Mouse (Mus musculus): ENCODE data around the gene Plpp4.

Plpp4 gene

DNA sequence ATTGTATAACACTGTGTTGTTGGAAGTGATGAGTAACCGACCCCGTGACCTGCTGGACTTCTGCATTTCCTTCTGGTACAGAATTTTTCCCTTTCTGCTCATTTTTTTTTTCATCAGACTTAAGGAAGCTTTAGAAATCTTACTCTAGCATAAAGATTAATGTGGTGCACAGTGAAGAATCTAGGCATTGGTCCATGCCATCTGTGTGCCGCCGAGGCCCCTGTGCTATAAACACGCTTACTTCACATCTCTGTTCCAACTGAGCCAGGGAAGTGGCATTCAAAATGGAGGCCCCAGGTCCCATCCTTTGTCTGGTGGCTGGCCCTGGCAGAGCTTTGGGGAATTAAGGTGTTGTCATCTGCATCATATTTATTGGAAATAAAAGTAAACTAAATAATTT lies 44.8 kb downstream of the Plpp4 start:
- no peak for DNase-seq (ENCODE audit: low read depth, low spot score)

DNA sequence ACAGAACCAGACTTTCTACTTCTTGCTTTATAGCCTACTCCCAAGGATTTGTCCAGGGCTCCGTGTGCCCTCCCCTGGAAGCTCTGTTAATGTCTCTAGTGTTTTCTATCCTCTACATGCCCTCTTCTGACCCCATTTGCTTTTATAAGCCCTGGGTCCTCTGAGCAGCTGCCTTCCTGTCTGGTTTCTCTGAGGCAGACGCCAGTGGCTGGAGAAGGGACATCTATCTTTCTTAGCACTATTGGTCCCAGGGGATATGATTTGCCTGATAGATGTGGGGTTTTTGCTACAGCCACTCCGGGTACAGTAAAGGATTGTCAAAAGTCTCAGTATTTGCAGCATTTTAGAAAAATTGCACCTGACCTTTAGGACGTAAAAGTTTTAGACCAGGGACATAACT lies 46.5 kb downstream of the Plpp4 start:
- DNase-seq (ENCODE audit: low read depth, low spot score), result no peak

DNA sequence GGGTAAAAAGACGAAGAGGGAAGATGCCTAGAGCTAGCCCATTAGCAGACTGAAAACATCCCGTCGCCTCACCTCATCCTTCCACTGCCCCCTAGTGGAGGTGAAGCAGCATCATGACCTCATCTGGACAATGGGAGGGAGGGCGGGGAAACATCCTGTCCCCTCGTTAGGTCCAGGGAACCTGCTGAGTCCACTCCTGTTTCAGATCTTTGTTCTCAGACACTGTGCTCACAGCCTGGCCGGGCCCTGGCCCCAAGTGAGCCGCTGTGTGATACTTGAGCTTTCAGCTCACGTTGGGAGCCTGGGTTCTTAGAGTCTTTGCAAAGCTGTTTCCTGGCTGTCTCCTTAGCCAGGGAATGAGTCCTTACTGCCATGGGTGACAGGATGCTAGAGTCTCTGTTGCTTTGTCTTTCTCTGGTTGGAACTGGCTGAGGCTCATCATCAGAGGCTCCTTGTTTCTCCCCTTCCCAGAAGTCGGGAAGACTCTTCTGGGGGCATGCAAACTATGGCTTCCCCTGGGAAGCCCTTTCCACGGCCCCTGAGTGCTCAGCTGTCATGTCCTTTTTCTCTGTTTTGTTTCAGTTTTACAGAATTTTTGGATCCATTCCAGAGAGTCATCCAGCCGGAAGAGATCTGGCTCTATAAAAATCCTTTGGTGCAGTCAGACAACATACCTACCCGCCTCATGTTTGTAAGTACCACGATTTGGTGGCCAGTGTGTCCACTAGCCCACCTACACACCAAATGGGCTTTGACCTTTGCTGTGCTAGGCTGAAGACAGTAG lies 50.4 kb downstream of the Plpp4 start:
- no peak for DNase-seq (ENCODE audit: low read depth, low spot score)

DNA sequence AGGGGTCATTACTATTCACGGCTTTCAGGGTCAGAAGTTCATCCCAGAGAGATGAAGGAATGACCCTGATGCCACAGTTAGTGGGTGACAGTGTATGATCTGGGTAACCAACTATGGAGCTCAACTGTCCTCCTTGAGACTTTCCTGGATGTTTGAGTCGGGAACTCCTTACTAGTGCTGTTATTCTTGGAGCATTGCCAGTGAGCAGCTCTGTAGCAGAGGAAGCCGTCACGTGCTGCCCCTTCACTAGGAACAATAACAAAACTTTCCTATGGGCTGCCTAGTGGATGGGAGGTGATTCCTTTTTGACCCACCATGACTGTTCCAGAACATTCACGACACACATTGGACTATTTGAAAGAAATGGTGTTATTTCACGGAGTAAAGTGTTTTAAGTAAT lies 51.8 kb downstream of the Plpp4 start:
- no peak for DNase-seq (ENCODE audit: low read depth, low spot score)

DNA sequence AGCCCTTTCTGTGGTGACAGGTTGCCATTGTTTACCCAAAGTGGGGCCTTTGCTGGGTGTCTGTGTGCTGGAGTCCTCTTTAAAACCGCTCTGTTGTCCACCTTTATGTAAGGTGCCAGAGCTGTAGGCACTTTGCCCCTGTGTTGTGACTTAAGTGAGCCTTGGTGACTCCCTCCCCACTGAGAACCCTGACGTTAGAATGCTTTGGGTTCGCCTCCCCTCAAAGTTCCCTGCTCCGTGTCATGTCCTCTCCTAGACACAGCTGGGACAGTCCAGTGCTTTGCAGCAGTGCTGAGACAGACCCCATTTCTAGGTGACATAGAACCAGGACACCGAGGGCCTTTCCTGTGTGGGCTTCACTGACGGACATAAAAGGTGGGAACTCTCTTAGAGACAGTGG lies 55.7 kb downstream of the Plpp4 start:
- no peak for DNase-seq (ENCODE audit: low read depth, low spot score)

DNA sequence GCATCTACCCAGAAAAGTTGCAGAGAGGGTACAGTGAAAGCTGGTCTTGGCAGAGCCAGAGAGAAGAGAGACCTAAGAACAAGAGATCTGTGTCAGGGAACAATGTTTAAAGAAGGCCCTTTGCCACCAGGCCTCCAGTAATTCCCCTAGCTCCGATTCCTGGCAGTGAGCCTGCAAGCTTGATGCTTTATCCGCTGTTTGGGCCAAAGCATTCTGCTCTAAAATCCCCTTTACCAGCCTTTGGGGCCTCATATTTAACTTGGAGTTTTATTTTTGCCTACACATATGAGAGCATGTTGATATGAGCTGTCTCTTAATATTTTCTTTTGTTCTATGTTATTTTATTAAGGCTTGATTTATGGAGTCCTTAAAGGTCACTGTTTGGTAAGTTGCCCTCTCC lies 57.1 kb downstream of the Plpp4 start:
- no peak for DNase-seq (ENCODE audit: low read depth, low spot score)

DNA sequence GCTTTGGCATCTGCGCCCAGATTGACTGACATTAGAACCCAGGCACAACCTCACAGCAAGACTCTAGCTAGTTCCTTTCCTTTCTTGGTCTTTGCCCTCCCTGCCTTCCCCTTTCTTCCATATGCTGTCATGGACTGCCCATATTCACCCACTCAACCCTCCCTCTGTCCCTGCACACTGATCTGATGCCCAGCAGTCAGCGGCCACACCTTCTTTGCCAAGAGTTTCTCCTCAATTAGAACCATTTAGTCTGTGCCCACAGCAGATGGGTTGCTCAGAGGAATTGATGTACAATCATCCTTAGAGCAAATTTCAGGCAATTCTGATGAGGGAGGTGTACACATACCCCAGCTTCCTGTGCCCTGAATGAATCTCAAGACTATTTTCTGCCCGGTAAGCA lies 83.3 kb downstream of the Plpp4 start:
- DNase-seq (ENCODE audit: low read depth, low spot score), result no peak

DNA sequence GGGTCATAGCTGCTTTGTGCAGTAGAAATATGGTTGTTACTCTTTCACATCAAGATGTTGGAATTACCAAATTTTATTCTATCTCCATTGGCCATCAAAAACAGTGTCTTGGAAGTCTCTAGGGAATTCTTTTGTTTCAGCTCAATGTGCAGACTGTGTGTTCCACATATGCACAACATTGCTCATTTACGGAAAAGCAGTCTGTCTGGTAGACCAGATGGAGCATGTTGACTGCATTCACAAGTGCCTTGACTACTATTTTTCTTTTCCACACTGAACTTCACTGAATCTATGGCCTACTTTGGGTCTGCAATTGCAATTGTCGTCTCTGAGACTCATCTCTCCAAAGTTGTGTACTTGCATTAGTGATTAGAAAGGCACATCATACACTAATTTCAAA lies 98.7 kb downstream of the Plpp4 start:
- DNase-seq (ENCODE audit: low read depth, low spot score), result no peak

DNA sequence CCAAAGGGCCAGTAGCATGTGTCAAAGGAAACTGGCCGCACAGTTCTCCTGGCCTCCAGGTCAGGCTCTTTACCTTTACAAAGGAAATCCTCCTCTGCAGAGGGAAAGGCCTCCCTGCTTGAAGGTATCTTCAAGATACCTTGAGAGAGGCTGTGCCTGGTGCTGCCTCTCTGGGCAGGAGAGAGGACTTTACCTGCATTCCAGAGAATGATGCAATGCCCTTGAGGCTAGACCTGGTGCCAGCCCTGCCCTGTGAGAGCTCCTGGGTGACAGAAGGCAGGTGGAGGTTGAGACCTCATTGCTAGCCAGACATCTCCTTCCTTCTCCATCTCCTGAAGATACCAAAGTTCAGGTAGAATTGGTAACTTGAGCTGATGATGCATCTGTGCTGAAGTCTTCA lies 118.5 kb downstream of the Plpp4 start:
- no peak for DNase-seq (ENCODE audit: low read depth, low spot score)

DNA sequence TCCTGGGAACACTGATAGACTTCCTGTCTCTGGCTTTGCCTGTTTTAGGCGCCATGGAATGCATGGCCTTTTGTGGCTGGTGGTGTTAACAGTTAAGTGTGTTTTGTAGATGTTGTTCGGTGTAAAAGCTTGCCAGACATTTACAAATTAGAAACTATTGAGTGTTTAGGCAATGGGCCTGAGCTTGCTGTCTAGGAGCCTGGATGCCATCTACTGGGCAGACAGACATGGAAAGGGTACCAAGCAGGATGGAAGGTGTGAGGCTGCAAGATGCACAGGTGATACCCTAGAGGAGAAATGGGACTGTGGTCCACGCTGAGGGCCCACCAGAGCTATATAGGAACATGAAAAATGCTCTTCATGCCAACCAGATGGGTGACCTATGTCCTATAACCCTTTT lies 128.3 kb downstream of the Plpp4 start:
- no peak for DNase-seq (ENCODE audit: low read depth, low spot score)

DNA sequence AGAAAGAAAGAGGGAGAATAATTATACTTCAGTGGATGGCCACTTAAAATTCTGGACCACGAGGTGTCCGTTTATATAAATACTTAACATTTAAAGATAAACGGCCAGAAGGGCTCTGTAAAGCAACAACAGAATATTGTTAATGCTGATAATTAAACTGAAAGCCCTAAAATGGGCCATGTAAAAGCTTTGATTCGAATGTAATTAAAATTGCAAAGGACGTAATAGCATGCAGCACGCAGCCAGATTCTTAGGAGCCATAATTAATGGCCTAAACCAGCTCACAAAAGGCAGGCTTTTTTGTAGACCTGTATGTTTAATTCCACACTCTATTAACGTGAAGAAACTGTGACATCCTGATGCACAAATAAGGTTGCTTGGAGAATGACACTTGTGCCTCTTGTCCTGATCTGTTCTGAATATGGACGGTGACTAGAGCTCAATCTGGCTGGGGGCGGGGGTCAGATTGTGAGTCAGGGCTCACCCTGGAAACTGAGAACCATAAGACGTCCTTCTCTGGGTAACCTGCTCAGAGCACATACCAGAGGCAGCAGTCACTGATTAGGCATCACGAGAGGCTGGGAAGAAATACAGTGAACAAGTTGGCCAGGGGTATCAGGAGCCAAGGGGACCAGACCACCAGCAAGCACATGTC lies 136.1 kb downstream of the Plpp4 start:
- no peak for DNase-seq (ENCODE audit: low read depth, low spot score)

DNA sequence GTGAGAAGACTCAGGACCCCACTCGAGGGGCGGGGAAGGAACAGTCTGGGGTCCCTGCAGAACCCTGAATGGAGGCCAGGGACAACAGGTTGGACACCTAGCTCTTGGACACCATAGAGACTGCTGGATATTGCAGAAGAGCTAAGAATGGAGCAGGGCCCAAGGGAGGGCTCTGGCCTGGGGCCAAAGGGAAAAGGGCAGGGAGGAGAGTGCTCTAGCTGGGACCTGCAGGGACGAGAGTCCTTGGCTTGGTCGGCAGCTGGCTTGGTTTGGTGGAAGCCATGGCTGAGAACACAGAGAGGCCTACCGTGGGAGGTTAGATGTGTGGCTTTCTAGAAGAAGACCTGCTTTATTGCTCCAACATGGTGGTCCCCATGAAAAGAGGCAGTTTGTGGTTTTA lies 139.7 kb downstream of the Plpp4 start:
- DNase-seq (ENCODE audit: low read depth, low spot score), result no peak

DNA sequence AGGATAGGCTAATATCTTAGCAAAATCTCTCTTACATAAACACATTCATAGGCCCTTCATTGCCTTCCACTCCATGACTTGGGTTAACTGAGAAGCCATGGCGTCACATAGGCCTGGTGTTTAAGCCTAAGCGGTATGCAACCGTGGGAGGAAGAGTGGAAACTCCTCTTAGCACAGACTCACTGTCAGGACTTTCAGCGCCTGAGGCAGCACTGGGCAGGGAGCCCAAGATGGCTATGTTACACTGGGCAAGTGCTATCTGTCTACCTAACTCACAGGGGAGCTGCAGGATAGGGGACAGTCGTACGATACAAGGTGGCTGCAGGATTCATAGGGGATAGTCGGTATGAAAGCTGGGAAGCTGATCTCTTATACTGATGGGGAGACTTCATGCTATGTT lies 142.2 kb downstream of the Plpp4 start:
- DNase-seq (ENCODE audit: low read depth, low spot score), result no peak

DNA sequence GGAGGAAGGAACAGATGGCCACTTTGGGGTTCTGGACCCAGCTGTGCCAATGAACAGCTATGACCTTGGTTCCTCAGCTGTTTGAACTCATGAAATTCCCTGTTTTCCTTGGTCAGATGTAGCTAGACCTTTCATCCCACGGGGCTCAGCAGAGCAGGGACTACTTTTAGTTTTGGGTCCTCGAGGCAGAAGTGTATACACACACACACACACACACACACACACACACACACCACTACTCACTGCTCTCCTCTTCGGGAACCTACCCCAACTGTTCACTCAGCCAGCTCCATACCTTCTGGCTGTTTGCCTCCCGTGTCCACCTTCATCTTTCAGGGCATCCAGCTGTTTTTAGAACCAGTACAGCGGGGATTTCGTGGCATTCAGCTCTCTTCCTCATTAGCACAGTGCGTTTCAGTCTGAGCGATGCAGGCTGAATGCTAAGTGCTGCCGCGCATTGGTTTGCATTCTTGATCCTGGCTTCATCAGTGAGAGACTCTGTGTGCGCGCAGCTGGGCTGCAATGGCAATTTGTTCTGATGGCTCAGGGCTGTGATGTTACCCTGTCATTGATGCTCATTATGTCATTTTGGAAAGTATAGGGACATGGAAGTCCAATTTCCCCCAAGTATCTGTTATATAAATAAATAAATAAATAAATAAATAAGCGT lies 146.0 kb downstream of the Plpp4 start:
- DNase-seq (ENCODE audit: low read depth, low spot score), result no peak

DNA sequence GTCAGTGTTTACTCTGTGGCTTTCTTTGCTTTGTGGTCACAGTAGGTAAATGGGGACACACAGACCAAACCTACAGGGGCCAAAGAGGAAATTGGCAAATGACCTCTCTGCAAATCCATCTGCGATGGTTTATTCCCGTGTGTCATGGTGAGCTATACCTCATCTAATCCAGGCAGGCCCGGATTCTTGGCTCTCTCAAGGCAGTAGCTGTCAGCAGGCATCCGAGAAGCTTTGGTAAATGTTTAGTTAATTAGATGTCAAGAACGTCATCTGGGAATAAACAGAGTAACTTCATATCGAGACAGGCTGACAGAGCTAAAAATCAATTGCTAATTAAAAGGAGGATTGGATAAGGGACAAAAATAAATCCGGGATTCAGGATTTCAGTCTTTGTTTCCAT lies 149.2 kb downstream of the Plpp4 start:
- DNase-seq (ENCODE audit: low read depth, low spot score), result no peak

DNA sequence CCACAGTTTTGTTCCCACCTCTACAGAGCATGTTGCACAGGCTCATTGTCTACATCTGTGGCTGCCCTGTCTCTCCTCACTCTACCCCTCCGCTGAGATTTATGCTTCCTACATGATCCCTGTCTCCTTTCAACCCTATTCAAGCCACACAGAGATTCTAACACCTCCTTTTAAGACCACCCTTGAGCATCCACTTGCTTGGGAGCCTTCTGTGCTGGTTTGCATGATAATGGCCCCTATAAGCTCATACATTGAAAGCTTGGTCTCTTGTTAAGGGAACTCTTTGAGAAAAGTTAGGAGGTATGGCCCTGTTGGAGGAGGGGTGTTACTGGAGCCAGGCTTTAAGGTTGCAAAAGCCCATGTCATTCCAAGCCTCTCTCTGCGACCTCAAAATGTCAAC lies 155.9 kb downstream of the Plpp4 start:
- no peak for DNase-seq (ENCODE audit: low read depth, low spot score)

DNA sequence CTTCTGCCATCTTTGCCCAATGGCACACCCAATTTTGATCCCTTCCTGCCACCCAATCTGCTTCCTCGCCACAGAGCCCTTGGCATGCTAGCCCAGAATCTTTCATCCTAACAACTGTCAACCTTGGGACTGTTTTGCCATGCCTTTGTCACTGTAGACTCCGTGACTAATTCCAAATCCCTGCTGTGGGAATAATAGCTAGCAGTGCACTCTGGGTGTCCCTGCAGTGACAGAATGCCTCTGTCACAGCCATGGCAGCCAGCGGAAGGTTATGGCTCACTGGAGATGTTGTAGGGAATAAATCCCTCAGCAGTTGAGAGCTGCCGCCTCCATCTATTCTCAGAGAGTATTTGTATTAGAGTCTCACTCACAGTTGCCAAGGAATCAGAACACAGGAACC lies 158.3 kb downstream of the Plpp4 start:
- no peak for DNase-seq (ENCODE audit: low read depth, low spot score)

DNA sequence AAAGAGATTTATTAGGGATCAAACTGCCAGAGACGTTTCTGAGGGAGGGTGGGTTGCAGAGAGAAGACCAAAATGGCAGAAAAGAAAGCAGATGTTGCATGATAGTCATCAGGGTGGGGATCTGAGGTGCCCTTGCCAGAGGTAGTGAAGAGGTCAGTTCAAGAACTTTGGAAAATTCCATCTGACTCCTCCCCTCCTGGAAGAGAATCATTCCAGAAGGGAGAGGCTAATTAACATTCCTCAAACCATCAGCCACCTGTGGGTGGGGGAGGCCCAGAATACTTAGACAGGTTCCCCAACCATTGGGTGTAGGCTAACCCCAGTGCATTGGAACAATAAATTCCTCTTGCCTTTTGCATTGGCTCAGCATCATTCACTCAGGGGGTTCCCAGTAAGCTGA lies 164.3 kb downstream of the Plpp4 start:
- no peak for DNase-seq (ENCODE audit: low read depth, low spot score)

DNA sequence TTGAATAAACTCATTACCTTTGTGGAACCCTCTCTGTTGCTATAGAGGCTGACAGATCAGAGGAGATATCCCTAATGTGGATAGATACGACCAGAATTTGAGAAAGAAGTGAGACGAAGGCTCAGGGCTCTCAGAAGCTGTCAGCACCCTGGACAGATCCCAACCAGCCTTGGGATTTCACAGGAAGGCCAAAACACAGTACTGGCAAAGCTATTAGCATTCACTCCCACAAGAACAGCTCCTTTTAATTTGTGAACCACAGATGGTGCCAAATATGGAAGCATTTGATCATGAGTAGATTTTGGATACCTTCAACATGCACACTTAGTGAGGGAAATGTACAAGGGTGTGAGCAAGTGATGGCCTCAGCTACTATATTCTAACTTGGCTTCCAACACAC lies 168.7 kb downstream of the Plpp4 start:
- DNase-seq (ENCODE audit: low read depth, low spot score), result no peak

DNA sequence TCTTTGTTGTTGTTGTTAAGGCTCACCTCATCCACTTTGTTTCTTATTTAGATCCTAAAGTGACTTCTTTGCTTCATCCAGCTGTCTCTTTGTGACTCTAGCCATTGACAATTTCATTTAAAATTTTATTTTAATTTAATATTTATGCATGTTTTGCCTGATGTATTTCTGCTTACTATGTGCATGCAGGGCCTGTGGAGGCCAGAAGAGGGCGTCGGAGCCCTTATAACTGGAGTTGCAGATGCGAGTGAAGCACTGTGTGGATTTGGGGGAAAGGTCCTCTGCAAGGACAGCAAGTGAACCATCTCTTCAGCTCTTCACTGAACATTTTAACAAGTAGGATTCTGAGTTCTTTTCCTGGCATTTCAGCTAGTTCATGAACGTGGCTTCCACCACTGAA lies 172.0 kb downstream of the Plpp4 start:
- DNase-seq (ENCODE audit: low read depth, low spot score), result no peak

DNA sequence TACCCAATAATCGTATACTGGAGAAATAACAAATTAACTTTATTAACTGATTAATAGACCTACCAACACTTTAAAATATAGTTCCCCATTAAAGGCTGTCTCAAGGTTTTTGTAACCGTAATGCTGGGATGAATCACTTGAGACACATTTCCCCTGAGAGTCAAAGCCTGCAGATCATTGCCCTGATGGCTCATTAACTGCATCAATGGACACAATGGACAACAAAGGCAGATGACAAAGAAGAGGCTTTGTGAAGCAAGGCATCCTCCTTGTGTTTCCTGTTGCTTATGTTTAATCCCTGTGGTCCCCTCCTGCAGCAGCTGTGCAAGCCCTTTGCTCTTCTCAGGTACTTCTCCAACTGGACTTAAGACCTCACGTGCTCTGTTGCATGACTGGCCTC lies 173.1 kb downstream of the Plpp4 start:
- DNase-seq (ENCODE audit: low read depth, low spot score), result no peak
